Mouse (Mus musculus) liver, embryonic 14.5 days (tissue): ENCODE measurements around the gene Zbtb39.

ENCODE experiments used
- CTCF ChIP-seq: IDR thresholded peaks from 2 replicates; pipeline ENCODE4 v1.5.1; 2016; ENCODE audit warnings: antibody characterized with exemption, low read depth, control low read depth
- EP300 ChIP-seq: IDR thresholded peaks from 2 replicates; pipeline ENCODE4 v1.6.1; 2016; ENCODE audit warnings: antibody characterized with exemption, low read depth

DNA sequence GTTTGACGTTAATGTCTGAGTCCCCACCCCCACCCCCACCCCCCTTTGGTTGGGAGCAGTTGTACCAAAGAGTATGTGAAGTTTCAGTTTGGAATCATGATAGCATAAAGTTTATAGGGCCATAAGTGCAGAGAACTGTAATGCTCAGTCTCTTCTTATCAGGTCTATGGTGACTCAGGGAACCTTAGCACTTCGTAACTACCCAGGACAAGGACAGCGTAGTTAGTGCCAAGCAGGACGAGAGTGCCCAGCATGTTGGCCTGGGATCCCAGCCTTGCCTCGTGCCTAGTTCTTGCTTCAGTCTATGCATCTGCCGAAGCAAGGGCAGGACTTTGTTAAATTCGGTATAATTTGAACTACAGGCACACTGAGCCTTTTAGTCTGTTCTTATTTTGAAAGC is 43.6 kb upstream of the Zbtb39 start:
- no peak for TF ChIP-seq CTCF
- no peak for TF ChIP-seq EP300
